Comparison of ENCODE assay signal across 19 mouse cellular contexts in genomic region chr5:121371712-121372111, GRCm38 (mm10).
"Had no signal": no experiment of that assay in that cellular context is flagged by ENCODE, and none has a peak within 500 bp of the region (broad histone marks: within the 10 kb centered on the region; RNA-seq: fewer than 3 reads in every experiment).

No protein-coding gene starts in this region.

- ATAC-seq: liver, postnatal 0 days; lung, postnatal 0 days; midbrain, embryonic 15.5 days had no signal

- H3K27ac ChIP-seq: liver, embryonic 13.5 days; liver, embryonic 15.5 days; lung, embryonic 15.5 days; macrophage; midbrain, embryonic 12.5 days; midbrain, embryonic 15.5 days; neural tube, embryonic 12.5 days; stomach, embryonic 15.5 days; stomach, postnatal 0 days had no signal

- H3K4me2 ChIP-seq: liver, embryonic 13.5 days; liver, embryonic 15.5 days; lung, embryonic 15.5 days; midbrain, embryonic 12.5 days; midbrain, embryonic 15.5 days; neural tube, embryonic 12.5 days; stomach, embryonic 15.5 days had no signal

- DNase-seq: liver, embryonic 13.5 days; liver, postnatal 0 days; lung, adult 2 months; lung, postnatal 14 days; lung, postnatal 36 days; right cerebral cortex, postnatal 14 days; thymus, adult 2 months; thymus, postnatal 25 days; thymus, postnatal 4 days had no signal

- H3K9ac ChIP-seq: liver, embryonic 13.5 days; liver, embryonic 15.5 days; liver, postnatal 0 days; lung, embryonic 15.5 days; midbrain, embryonic 12.5 days; midbrain, embryonic 15.5 days; neural tube, embryonic 12.5 days; stomach, embryonic 15.5 days had no signal

- H3K4me1 ChIP-seq: liver, embryonic 15.5 days; midbrain, embryonic 12.5 days; midbrain, embryonic 15.5 days; neural tube, embryonic 12.5 days; stomach, embryonic 15.5 days had no signal

- H3K4me3 ChIP-seq: liver, embryonic 13.5 days; liver, embryonic 15.5 days; lung, embryonic 15.5 days; megakaryocyte, embryonic 14.5 days; midbrain, embryonic 12.5 days; midbrain, embryonic 15.5 days; neural tube, embryonic 12.5 days; stomach, embryonic 15.5 days had no signal

- H3K27me3 ChIP-seq: liver, embryonic 13.5 days; liver, embryonic 15.5 days; lung, embryonic 15.5 days; megakaryocyte, embryonic 14.5 days; midbrain, embryonic 12.5 days; midbrain, embryonic 15.5 days; neural tube, embryonic 12.5 days; stomach, embryonic 15.5 days had no signal

- H3K9me3 ChIP-seq: liver, embryonic 13.5 days; liver, embryonic 15.5 days; lung, embryonic 15.5 days; megakaryocyte, embryonic 14.5 days; midbrain, embryonic 12.5 days; midbrain, embryonic 15.5 days; neural tube, embryonic 12.5 days; stomach, embryonic 15.5 days had no signal
